ENCODE assay signal across 9 mouse cellular contexts in the genomic region with DNA sequence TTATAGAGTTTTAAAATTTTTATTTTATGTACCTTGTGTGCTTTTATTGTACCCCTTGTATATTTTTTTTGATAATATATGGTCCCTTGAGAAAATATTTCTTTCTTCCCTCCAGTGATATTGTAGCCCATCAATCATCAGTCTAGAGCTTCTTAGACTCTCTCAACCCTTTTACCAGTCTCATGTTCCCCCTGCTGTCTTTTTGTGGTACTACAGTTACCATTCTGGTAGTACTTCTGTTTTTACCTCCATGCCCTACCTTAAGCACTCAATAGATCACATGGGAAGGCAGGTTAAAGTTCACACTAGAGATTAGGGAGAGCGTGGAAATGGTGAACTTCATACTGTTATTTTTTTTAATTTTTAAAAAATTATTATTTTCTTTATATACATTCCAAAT. TPM values are rescaled to one million over a fixed set of nuclear protein-coding genes. Genes with fewer than 3 reads are reported as not detected.
A peak's percentile ranks its signal among the peaks of the same experiment; 100 is the strongest.
DNase-seq lines count a peak whose midpoint lies in the region; ATAC-seq and TF ChIP-seq lines count a peak whose summit lies in the region.
"Had no signal": no experiment of that assay in that cellular context is flagged by ENCODE, and none has a peak within 500 bp of the region (broad histone marks: within the 10 kb centered on the region; RNA-seq: fewer than 3 reads in every experiment).

No protein-coding gene starts in this region.

- WGBS in embryonic facial prominence, embryonic 11.5 days: 9% methylated on average over 1 of the region's 1 CpGs
- 21% methylated on average over 1 of the region's 1 CpGs for WGBS in embryonic facial prominence, embryonic 10.5 days

- H3K4me1 ChIP-seq in embryonic facial prominence, embryonic 11.5 days (ENCODE audit: control insufficient read depth, insufficient read depth, low read length): no peaks in the 10 kb centered on the region
- H3K4me1 ChIP-seq in embryonic facial prominence, embryonic 10.5 days: no peaks in the 10 kb centered on the region

- H3K4me3 ChIP-seq in embryonic facial prominence, embryonic 11.5 days (ENCODE audit: low read depth, low read length): no peak overlapping the region
- no peak overlapping the region for H3K4me3 ChIP-seq in embryonic facial prominence, embryonic 10.5 days

- 0 out of 2 replicates have a peak, but pooled peaks have one; percentile 51 for ATAC-seq in embryonic facial prominence, embryonic 11.5 days (replicated peaks; ENCODE audit: insufficient number of reproducible peaks, low FRiP score, low TSS enrichment, low read depth)

- DNase-seq in embryonic facial prominence, embryonic 11.5 days (ENCODE audit: low spot score): peak; percentile 82
- DNase-seq in embryonic facial prominence, embryonic 10.5 days (ENCODE audit: low spot score): no peak
- peak; percentile 2 for DNase-seq in 3134 (ENCODE audit: extremely low read depth, insufficient read length, low spot score)
- DNase-seq in brain, embryonic 14.5 days (ENCODE audit: low read depth): peak; percentile 81
- peak; percentile 32 to 62 for DNase-seq in heart, postnatal 10 days
- peak; percentile 31 for DNase-seq in lung, postnatal 10 days
- peak; percentile 36 for DNase-seq in yolk sac, embryonic 10.5 days (ENCODE audit: low spot score)
- no peak for DNase-seq in thymus, postnatal 4 days

- no peak overlapping the region for H3K27ac ChIP-seq in embryonic facial prominence, embryonic 11.5 days (replicated peaks; ENCODE audit: low read depth, low read length)
- no peak overlapping the region for H3K27ac ChIP-seq in embryonic facial prominence, embryonic 10.5 days (replicated peaks)

- H3K9me3 ChIP-seq in embryonic facial prominence, embryonic 11.5 days (replicated peaks; ENCODE audit: control insufficient read depth, low read length): no peaks in the 10 kb centered on the region
- no peaks in the 10 kb centered on the region for H3K9me3 ChIP-seq in embryonic facial prominence, embryonic 10.5 days

- no peak for TF ChIP-seq POLR2A in brain, embryonic 14.5 days (IDR thresholded peaks at IDR 0.05; ENCODE audit: borderline replicate concordance, extremely low read depth, insufficient read depth, insufficient read length, poor library complexity, severe bottlenecking)

- no peaks in the 10 kb centered on the region for H3K36me3 ChIP-seq in embryonic facial prominence, embryonic 11.5 days (replicated peaks; ENCODE audit: control insufficient read depth, insufficient read depth, low read depth, low read length)
- H3K36me3 ChIP-seq in embryonic facial prominence, embryonic 10.5 days (replicated peaks): no peaks in the 10 kb centered on the region

- H3K4me2 ChIP-seq in embryonic facial prominence, embryonic 11.5 days (ENCODE audit: low read depth, low read length): no peak overlapping the region

- peak; percentile 47; the same call in 1 of the 2 replicates for TF ChIP-seq CTCF in brain, embryonic 14.5 days (IDR thresholded peaks at IDR 0.05; ENCODE audit: borderline replicate concordance, extremely low read depth, insufficient read depth, insufficient read length)

- intact Hi-C loops in heart, postnatal 10 days (cut with DNase I): loop anchor here (2.0 to 10.0 kb wide), 3 partner anchors 225 to 407 kb away; a partner anchor contains a TSS

- H3K27me3 ChIP-seq in embryonic facial prominence, embryonic 11.5 days (ENCODE audit: control insufficient read depth, insufficient read depth, low read length): no peaks in the 10 kb centered on the region
- no peaks in the 10 kb centered on the region for H3K27me3 ChIP-seq in embryonic facial prominence, embryonic 10.5 days (replicated peaks; ENCODE audit: low read depth, poor library complexity, severe bottlenecking)

- no peak overlapping the region for H3K9ac ChIP-seq in embryonic facial prominence, embryonic 11.5 days (replicated peaks; ENCODE audit: low read length)

RNA-seq across cellular contexts. Expression of a gene that starts 2.3 kb away (rescaled TPM):
- polyA plus RNA-seq in embryonic facial prominence, embryonic 11.5 days (2014; fragmentation: Nextera tagmentation; extraction: Ambion mirVana): 0.28 and 0.31 TPM in 2 replicates
- 0.07 TPM in 1 of 2 replicates, not detected in the other for polyA plus RNA-seq in embryonic facial prominence, embryonic 10.5 days (2016; fragmentation: Nextera tagmentation; extraction: Ambion mirVana)
- not detected in 2 replicates for polyA plus RNA-seq in brain, embryonic 14.5 days (2012; rRNA removed)
- not detected for total RNA-seq in heart, postnatal 10 days (2021)
- total RNA-seq: left cerebral cortex, adult 18-20 months had no signal

RNA-seq across cellular contexts. Expression of a gene that starts 4.6 kb away (rescaled TPM):
- not detected in 2 replicates for polyA plus RNA-seq in embryonic facial prominence, embryonic 11.5 days (2014; fragmentation: Nextera tagmentation; extraction: Ambion mirVana)
- polyA plus RNA-seq in embryonic facial prominence, embryonic 10.5 days (2016; fragmentation: Nextera tagmentation; extraction: Ambion mirVana): not detected in 2 replicates
- not detected in 2 replicates for polyA plus RNA-seq in brain, embryonic 14.5 days (2012; rRNA removed)
- total RNA-seq in heart, postnatal 10 days (2021): not detected
- total RNA-seq: left cerebral cortex, adult 18-20 months had no signal

RNA-seq across cellular contexts. Expression of a gene that starts 22.7 kb away (rescaled TPM):
- polyA plus RNA-seq in embryonic facial prominence, embryonic 11.5 days (2014; fragmentation: Nextera tagmentation; extraction: Ambion mirVana): not detected in 2 replicates
- not detected in 2 replicates for polyA plus RNA-seq in embryonic facial prominence, embryonic 10.5 days (2016; fragmentation: Nextera tagmentation; extraction: Ambion mirVana)
- not detected in 2 replicates for polyA plus RNA-seq in brain, embryonic 14.5 days (2012; rRNA removed)
- total RNA-seq in heart, postnatal 10 days (2021): not detected
- total RNA-seq: left cerebral cortex, adult 18-20 months had no signal

RNA-seq across cellular contexts. Expression of a gene that starts 25.3 kb away (rescaled TPM):
- polyA plus RNA-seq in embryonic facial prominence, embryonic 11.5 days (2014; fragmentation: Nextera tagmentation; extraction: Ambion mirVana): not detected in 2 replicates
- polyA plus RNA-seq in embryonic facial prominence, embryonic 10.5 days (2016; fragmentation: Nextera tagmentation; extraction: Ambion mirVana): not detected in 2 replicates
- polyA plus RNA-seq in brain, embryonic 14.5 days (2012; rRNA removed): not detected in 2 replicates
- not detected for total RNA-seq in heart, postnatal 10 days (2021)
- total RNA-seq: left cerebral cortex, adult 18-20 months had no signal

RNA-seq across cellular contexts. Expression of a gene that starts 28.6 kb away (rescaled TPM):
- not detected in 2 replicates for polyA plus RNA-seq in embryonic facial prominence, embryonic 11.5 days (2014; fragmentation: Nextera tagmentation; extraction: Ambion mirVana)
- polyA plus RNA-seq in embryonic facial prominence, embryonic 10.5 days (2016; fragmentation: Nextera tagmentation; extraction: Ambion mirVana): not detected in 2 replicates
- 0.08 TPM in 1 of 2 replicates, not detected in the other for polyA plus RNA-seq in brain, embryonic 14.5 days (2012; rRNA removed)
- not detected for total RNA-seq in heart, postnatal 10 days (2021)
- total RNA-seq: left cerebral cortex, adult 18-20 months had no signal

Comparison
In these comparisons a context has a peak if more than half of its experiments do, and no peak if none do; other contexts are left out.
1. DNase-seq: peak in embryonic facial prominence, embryonic 11.5 days (single experiment), 3134 (single experiment), brain, embryonic 14.5 days (single experiment), heart, postnatal 10 days (2 of 2), lung, postnatal 10 days (single experiment) and yolk sac, embryonic 10.5 days (single experiment); none in embryonic facial prominence, embryonic 10.5 days (single experiment) and thymus, postnatal 4 days (single experiment).